Mouse (Mus musculus) embryonic stem cell, embryonic (primary cell): ENCODE measurements around the gene Ccdc28a.

Experiments
- CTCF ChIA-PET, 4 experiments: fragments of 300-600 bp in 2 of 4; fragments of 350-600 bp in 2 of 4; sonication (Branson Sonifier 250); formaldehyde crosslinking; loops; one replicate each; lab custom pipeline; 2022; ENCODE audit warnings: inconsistent platforms in 2 of 4; lab: Charles Lee
- POLR2A ChIA-PET, 4 experiments: fragments of 300-600 bp in 2 of 4; fragments of 350-600 bp in 2 of 4; sonication (Branson Sonifier 250); formaldehyde crosslinking; loops; one replicate each; lab custom pipeline; 2022; ENCODE audit warnings: antibody characterized with exemption in 4 of 4, inconsistent platforms in 1 of 4; lab: Charles Lee

Gene Ccdc28a

GRCm38 (mm10) chr10:18200656-18201055, 34.1 kb downstream of the Ccdc28a start:
- ChIA-PET CTCF (interaction anchor here in 1 of 4 experiments (0.9 kb wide), 1 partner anchor 10 kb away, joined by 4 read pairs; the partner anchor contains the start of gene Ect2l), POLR2A (no interaction called here)

GRCm38 (mm10) chr10:18199919-18200318, 34.9 kb downstream of the Ccdc28a start:
- POLR2A ChIA-PET, result interaction anchor here in 1 of 4 experiments (1.1 kb wide), 1 partner anchor 103 kb away, joined by 3 read pairs; no protein-coding TSS in a partner anchor

GRCm38 (mm10) chr10:18198286-18199015, 36.3 kb downstream of the Ccdc28a start:
- CTCF ChIA-PET, result interaction anchor here in 2 of 4 experiments (0.6 kb wide), 2 partner anchors 277 to 1045 kb away, joined by 3 to 17 read pairs; no protein-coding TSS in a partner anchor
- POLR2A ChIA-PET, result no interaction called here

More at GRCm38 (mm10) chr10:18199919-18200318, 34.9 kb downstream of the Ccdc28a start:
- CTCF ChIA-PET, result no interaction called here

GRCm38 (mm10) chr10:18197206-18197979, 37.4 kb downstream of the Ccdc28a start:
- ChIA-PET CTCF (interaction anchor here (0.5 to 1.5 kb wide), 15 partner anchors 10 to 697 kb away, joined by 3 to 10 read pairs (median 3); no protein-coding TSS in a partner anchor), POLR2A (interaction anchor here in 3 of 4 experiments (0.5 to 1.6 kb wide), 4 partner anchors 10 to 190 kb away, joined by 3 to 5 read pairs (median 4); no protein-coding TSS in a partner anchor)

GRCm38 (mm10) chr10:18194737-18195141, 40.1 kb downstream of the Ccdc28a start:
- ChIA-PET CTCF (no interaction called here), POLR2A (interaction anchor here in 3 of 4 experiments (0.7 to 1.3 kb wide), 3 partner anchors 9 to 422 kb away, joined by 3 to 5 read pairs (median 3); no protein-coding TSS in a partner anchor)

- POLR2A ChIA-PET, result interaction anchor here in 2 of 4 experiments (1.2 to 1.3 kb wide), 2 partner anchors 9 to 21 kb away, joined by 3 to 5 read pairs; no protein-coding TSS in a partner anchor
- CTCF ChIA-PET, result no interaction called here
These were observed 40.6 kb downstream of the Ccdc28a start for GRCm38 (mm10) chr10:18194156-18194555.

- CTCF ChIA-PET, result no interaction called here
- POLR2A ChIA-PET, result interaction anchor here in 1 of 4 experiments (1.2 kb wide), 1 partner anchor 20 kb away, joined by 3 read pairs; no protein-coding TSS in a partner anchor
These were observed 41.6 kb downstream of the Ccdc28a start for GRCm38 (mm10) chr10:18193221-18193620.

- ChIA-PET CTCF (no interaction called here), POLR2A (interaction anchor here in 2 of 4 experiments (0.7 to 1.1 kb wide), 3 partner anchors 66 to 469 kb away, joined by 3 to 4 read pairs (median 4); no protein-coding TSS in a partner anchor)
These were observed 43.1 kb downstream of the Ccdc28a start for GRCm38 (mm10) chr10:18191706-18192105.

GRCm38 (mm10) chr10:18189498-18189897, 45.3 kb downstream of the Ccdc28a start:
- POLR2A ChIA-PET, result no interaction called here
- CTCF ChIA-PET, result no interaction called here

GRCm38 (mm10) chr10:18188564-18188963, 46.2 kb downstream of the Ccdc28a start:
- ChIA-PET CTCF (interaction anchor here in 1 of 4 experiments (0.6 kb wide), 1 partner anchor 429 kb away, joined by 6 read pairs; no protein-coding TSS in a partner anchor), POLR2A (interaction anchor here in 1 of 4 experiments (0.6 to 1.4 kb wide), 2 partner anchors 9 to 12 kb away, joined by 4 read pairs; no protein-coding TSS in a partner anchor)

- ChIA-PET POLR2A (interaction anchor here in 1 of 4 experiments (0.7 kb wide), 1 partner anchor 137 kb away, joined by 4 read pairs; no protein-coding TSS in a partner anchor), CTCF (no interaction called here)
These were observed 52.6 kb downstream of the Ccdc28a start for GRCm38 (mm10) chr10:18182246-18182645.

GRCm38 (mm10) chr10:18177304-18177703, 57.5 kb downstream of the Ccdc28a start:
- ChIA-PET POLR2A (interaction anchor here in 1 of 4 experiments (0.6 kb wide), 1 partner anchor 111 kb away, joined by 6 read pairs; no protein-coding TSS in a partner anchor), CTCF (no interaction called here)

GRCm38 (mm10) chr10:18176722-18177121, 58.1 kb downstream of the Ccdc28a start:
- ChIA-PET CTCF (no interaction called here), POLR2A (interaction anchor here in 1 of 4 experiments (1.2 kb wide), 1 partner anchor 11 kb away, joined by 4 read pairs; no protein-coding TSS in a partner anchor)

GRCm38 (mm10) chr10:18175087-18175486, 59.7 kb downstream of the Ccdc28a start:
- ChIA-PET CTCF (interaction anchor here in 1 of 4 experiments (0.6 kb wide), 1 partner anchor 86 kb away, joined by 3 read pairs; no protein-coding TSS in a partner anchor), POLR2A (no interaction called here)
